Mouse (Mus musculus): ENCODE measurements around the gene Olfr1279.
"Not testable (repeated sequence)": the region's sequence is repeated elsewhere in the genome, so short reads cannot be mapped to it uniquely, and the experiment has no call there.

Olfr1279 gene

GRCm38 (mm10) chr2:111300374-111300773 is at the start of gene Olfr1279:
TSS of gene Olfr1279 (plus strand) at chr2:111300635.
- no peak for DNase-seq

GRCm38 (mm10) chr2:111254216-111254615 is 46.2 kb upstream of the Olfr1279 start, which contains the start of gene Olfr1276:
TSS of gene Olfr1276 (plus strand) at chr2:111254516.
- no peak for DNase-seq

GRCm38 (mm10) chr2:111274006-111274405 is 26.4 kb upstream of the Olfr1279 start, which contains the start of gene Olfr1277:
TSS of gene Olfr1277 (minus strand) at chr2:111274106.
- DNase-seq = no peak

GRCm38 (mm10) chr2:111289836-111290235 is 10.6 kb upstream of the Olfr1279 start, which contains the start of gene Olfr1278:
TSS of gene Olfr1278 (plus strand) at chr2:111290136.
- no peak for DNase-seq

GRCm38 (mm10) chr2:111298541-111298940 is 1.9 kb upstream of the Olfr1279 start:
- DNase-seq = no peak

- DNase-seq = no peak
These were observed 13.3 kb downstream of the Olfr1279 start, which contains the start of gene Olfr1280 for GRCm38 (mm10) chr2:111313717-111314116. TSS of gene Olfr1280 (plus strand) at chr2:111314017.

GRCm38 (mm10) chr2:111326220-111326619 is 25.8 kb downstream of the Olfr1279 start, which contains the start of gene Olfr1281:
TSS of gene Olfr1281 (plus strand) at chr2:111326520.
- DNase-seq = no peak

GRCm38 (mm10) chr2:111333721-111334120 is 33.3 kb downstream of the Olfr1279 start:
- not testable (repeated sequence) for DNase-seq

GRCm38 (mm10) chr2:111335976-111336375 is 35.5 kb downstream of the Olfr1279 start, which contains the start of gene Olfr1282:
TSS of gene Olfr1282 (minus strand) at chr2:111336076.
- no peak for DNase-seq

Data from liver (tissue).